Mouse (Mus musculus) spleen, adult 2 months (tissue): Measurements from ENCODE around the gene Tmem131l.

Experiments used
- CTCF ChIP-seq: fragments of 200-500 bp; IDR thresholded peaks from 2 replicates; pipeline ENCODE4 v1.5.1; 2011; ENCODE audit warnings: mild to moderate bottlenecking, inconsistent platforms; ENCODE audit not compliant: insufficient read depth, insufficient read length, insufficient replicate concordance; ENCODE audit errors: extremely low read depth
- POLR2A ChIP-seq: fragments of 200-500 bp; IDR thresholded peaks from 2 replicates; pipeline ENCODE4 v1.6.1; 2011; ENCODE audit warnings: low read depth, low read length, inconsistent platforms

DNA sequence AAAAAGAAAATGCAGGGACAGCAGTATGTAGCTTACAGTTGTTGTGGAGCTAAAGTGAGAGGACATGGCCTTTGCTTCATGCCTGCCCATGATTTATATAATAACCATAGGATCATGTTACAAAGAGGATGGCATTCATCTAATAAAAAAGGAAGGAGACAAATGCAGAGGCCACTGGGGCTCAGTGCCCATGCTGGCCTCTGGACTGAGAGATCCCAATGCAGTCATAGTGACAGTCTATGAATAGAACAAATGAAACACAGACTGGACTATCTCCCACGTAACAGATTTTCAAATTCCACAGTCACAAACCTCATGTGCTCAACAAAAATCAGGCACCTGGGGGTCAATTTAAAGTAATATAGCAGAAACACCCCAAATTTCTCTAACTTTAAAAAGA is 69.3 kb downstream of the Tmem131l start:
- no peak for TF ChIP-seq POLR2A
- no peak for TF ChIP-seq CTCF
